Mouse (Mus musculus) liver, postnatal 0 days (tissue): ENCODE measurements around the gene Rps19bp1. TPM values are rescaled to one million over a fixed set of nuclear protein-coding genes. Genes with fewer than 3 reads are reported as not detected.

Experiments
- ATAC-seq: fragments of 200-750 bp; cut with Nextera tagmentation; 2 replicates; pipeline ENCODE4 v1.8.0; 2017; ENCODE audit warnings: mild to moderate bottlenecking, moderate library complexity
- DNase-seq: peaks from one replicate; pipeline ENCODE4 v3.0.0-alpha.2; 2016
- H3K27ac ChIP-seq: fragments of 300-500 bp; sonication (generic); 2 replicates; pipeline ENCODE4 v1.5.1; 2014; ENCODE audit warnings: antibody characterized with exemption, moderate library complexity, mild to moderate bottlenecking, low read depth
- H3K27me3 ChIP-seq: fragments of 300-500 bp; sonication (generic); 2 replicates; pipeline ENCODE4 v1.6.1; 2014; ENCODE audit warnings: low read length, control low read depth, mixed read lengths; ENCODE audit not compliant: insufficient read depth
- H3K36me3 ChIP-seq: fragments of 300-500 bp; sonication (generic); replicated peaks from 2 replicates; pipeline ENCODE4 v1.6.1; 2014; ENCODE audit warnings: mild to moderate bottlenecking, control low read depth, low read length, moderate library complexity, mixed read lengths; ENCODE audit not compliant: insufficient read depth
- H3K4me1 ChIP-seq: fragments of 300-500 bp; sonication (generic); 2 replicates; pipeline ENCODE4 v1.6.1; 2014; ENCODE audit warnings: antibody characterized with exemption, mild to moderate bottlenecking, control low read depth; ENCODE audit not compliant: insufficient read depth
- H3K4me2 ChIP-seq: fragments of 300-500 bp; sonication (generic); 2 replicates; pipeline ENCODE4 v1.6.1; 2014; ENCODE audit warnings: low read depth, mild to moderate bottlenecking, low read length, moderate library complexity, mixed read lengths
- H3K4me3 ChIP-seq: fragments of 300-500 bp; sonication (generic); 2 replicates; pipeline ENCODE4 v1.5.1; 2014; ENCODE audit warnings: low read depth, low read length
- H3K9ac ChIP-seq: fragments of 300-500 bp; sonication (generic); replicated peaks from 2 replicates; pipeline ENCODE4 v1.6.1; 2014; ENCODE audit warnings: mild to moderate bottlenecking, moderate library complexity
- H3K9me3 ChIP-seq: fragments of 300-500 bp; sonication (generic); 2 replicates; pipeline ENCODE4 v1.6.1; 2016; ENCODE audit warnings: mild to moderate bottlenecking, control low read depth, low read length, mixed read lengths
- CTCF ChIP-seq: sonication (generic); IDR thresholded peaks from 2 replicates; pipeline ENCODE4 v1.5.1; 2016; ENCODE audit warnings: antibody characterized with exemption, low read depth
- EP300 ChIP-seq: IDR thresholded peaks from 2 replicates; pipeline ENCODE4 v1.6.1; 2016; ENCODE audit warnings: antibody characterized with exemption, low read depth, mild to moderate bottlenecking
- WGBS: fragments of 180-500 bp; shearing (Covaris S2); extraction: QIAGEN DNeasy Blood & Tissue Kit; methylation state at CpG from one replicate; pipeline ENCODE4 v1.1.7; 2014; ENCODE audit not compliant: insufficient replicate concordance; 5-methylcytosine and 5-hydroxymethylcytosine counted together
- polyA plus RNA-seq: library from polyadenylated mRNA; unstranded; fragments of >200 nt; fragmentation: Nextera tagmentation; extraction: Ambion mirVana; gene quantifications from 2 replicates; pipeline ENCODE4 v1.2.1, GENCODE M21; 2015

Gene Rps19bp1
- polyA plus RNA-seq, 1 experiment from 2014 or later = 27.0 TPM

DNA sequence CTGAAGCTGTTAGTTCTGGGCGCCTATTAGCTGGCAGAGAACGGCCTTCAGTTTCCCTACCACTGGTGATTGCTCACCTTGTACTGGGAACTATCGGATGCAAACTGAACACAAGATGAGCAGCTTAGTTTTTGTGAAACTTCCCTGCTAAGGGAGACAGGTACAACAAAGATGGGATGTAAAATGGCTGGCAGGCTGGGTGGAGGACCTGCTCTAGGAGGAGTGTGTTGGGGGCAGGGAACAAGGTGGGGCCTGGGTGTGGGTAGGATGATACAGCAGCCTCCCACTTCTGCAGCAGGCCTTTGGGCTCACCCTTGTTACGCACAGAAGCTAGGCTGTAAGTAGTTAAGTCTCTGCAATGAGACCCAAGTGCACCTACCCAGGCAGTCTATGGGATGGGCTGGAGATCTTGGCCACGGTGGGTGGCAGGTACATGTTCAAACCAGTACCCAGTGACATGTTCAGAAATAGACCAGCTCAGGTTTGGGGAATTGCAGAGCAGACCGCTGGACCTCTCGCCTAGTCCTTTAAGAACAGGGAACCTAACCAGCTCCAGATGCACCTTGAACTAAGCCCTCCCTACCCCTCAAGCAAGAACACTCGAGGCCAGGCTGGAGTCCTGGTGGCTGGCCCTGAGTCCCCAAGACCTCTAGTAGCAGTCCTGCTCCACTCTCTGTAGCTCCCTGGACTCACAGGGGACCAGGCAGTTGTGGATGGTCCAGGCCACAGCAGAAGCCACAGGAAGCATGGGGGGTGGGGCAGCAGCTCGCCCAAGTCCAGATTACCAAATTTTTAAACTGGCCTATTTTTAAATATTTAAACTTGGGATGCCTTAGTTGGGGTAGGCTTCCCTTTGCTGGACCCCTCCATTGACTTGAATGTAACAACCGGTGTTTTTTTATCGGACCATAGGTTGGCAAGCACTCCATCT lies 5.6 kb downstream of the Rps19bp1 start:
- peak; percentile 76 for DNase-seq
- WGBS = 51% methylated on average over 11 of the region's 11 CpGs
- ATAC-seq = peak; percentile 12
- Histone ChIP-seq H3K4me2 (peak overlapping the region; percentile 99), H3K36me3 (peaks cover 41% of the 10 kb centered on the region), H3K9me3 (no peaks in the 10 kb centered on the region), H3K9ac (peak overlapping the region; percentile 97), H3K4me3 (peak overlapping the region; percentile 83; the same call in 1 of the 2 replicates), H3K27ac (peak overlapping the region; percentile 99), H3K4me1 (peaks cover 54% of the 10 kb centered on the region), H3K27me3 (no peaks in the 10 kb centered on the region)
- TF ChIP-seq EP300 = no peak

DNA sequence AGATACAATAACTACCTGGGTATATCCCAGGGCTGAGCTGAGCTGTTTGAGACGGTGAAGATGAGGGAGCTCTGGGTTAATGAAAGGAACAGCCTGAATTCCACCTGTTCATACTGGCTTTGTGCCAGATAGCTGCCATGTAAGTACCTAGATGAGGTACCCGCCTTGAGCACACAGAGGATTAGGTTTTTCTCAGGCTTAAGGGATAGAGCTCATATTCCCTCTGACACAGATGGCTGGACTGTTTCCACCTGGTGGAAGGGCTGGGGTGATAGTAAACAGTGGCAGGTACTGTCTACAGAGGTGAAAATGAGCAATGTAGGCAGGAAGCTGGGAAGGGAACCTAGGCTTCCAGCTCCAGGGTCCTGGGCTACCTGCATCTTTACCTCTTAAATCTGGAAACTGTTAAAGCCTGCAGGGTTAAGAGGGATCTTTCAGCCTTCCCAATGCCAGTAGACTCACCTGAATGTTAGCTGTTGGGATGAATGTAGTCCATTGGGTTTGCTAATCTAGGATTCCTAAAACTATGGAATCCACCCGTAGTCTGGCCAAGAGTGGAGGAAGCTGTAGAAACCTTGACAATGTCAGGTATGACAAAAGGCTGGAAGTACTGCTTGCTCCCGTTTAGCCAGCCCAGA lies 6.4 kb downstream of the Rps19bp1 start:
- no peak for DNase-seq
- H3K36me3 ChIP-seq = peaks cover 45% of the 10 kb centered on the region

DNA sequence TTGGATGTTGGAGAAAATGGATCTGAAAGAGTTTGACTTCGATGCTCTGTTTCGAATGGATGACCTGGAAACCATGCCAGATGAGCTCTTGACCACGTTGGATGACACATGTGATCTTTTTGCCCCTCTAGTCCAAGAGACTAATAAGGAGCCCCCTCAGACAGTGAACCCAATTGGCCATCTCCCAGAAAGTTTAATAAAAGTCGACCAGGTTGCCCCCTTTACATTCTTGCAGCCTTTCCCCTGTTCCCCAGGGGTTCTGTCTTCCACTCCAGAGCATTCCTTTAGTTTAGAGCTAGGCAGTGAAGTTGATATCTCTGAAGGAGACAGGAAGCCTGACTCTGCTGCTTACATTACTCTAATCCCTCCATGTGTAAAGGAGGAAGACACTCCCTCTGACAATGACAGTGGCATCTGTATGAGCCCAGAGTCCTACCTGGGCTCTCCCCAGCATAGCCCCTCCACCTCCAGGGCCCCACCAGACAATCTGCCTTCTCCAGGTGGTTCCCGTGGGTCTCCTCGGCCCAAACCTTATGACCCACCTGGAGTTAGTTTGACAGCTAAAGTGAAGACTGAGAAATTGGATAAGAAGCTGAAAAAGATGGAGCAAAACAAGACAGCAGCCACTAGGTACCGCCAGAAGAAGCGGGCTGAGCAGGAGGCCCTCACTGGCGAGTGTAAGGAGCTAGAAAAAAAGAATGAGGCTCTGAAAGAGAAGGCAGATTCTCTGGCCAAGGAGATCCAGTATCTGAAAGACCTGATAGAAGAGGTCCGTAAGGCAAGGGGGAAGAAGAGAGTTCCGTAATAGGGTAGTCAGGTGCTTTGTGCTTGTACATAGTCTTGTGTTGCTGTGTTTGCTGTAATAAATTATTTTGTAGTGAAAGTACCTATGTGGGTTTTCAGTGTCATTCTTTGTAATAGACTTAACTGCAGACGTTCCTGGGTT lies 7.2 kb downstream of the Rps19bp1 start:
- Histone ChIP-seq H3K9ac (peak overlapping the region; percentile 97), H3K27me3 (no peaks in the 10 kb centered on the region), H3K27ac (peak overlapping the region; percentile 99), H3K4me2 (peak overlapping the region; percentile 99), H3K36me3 (peaks cover 45% of the 10 kb centered on the region), H3K4me3 (peak overlapping the region; percentile 83), H3K4me1 (peaks cover 51% of the 10 kb centered on the region), H3K9me3 (no peaks in the 10 kb centered on the region)
- DNase-seq (no peak), ATAC-seq (no peak)
- 59% methylated on average over 12 of the region's 12 CpGs for WGBS
- TF ChIP-seq EP300 = no peak
- no peak for TF ChIP-seq CTCF

More for the DNA sequence above, 6.4 kb downstream of the Rps19bp1 start:
- TF ChIP-seq CTCF (no peak), EP300 (no peak)
- Histone ChIP-seq H3K4me2 (peak overlapping the region; percentile 99), H3K9me3 (no peaks in the 10 kb centered on the region), H3K4me3 (peak overlapping the region; percentile 83), H3K9ac (peak overlapping the region; percentile 97), H3K27ac (peak overlapping the region; percentile 99), H3K27me3 (no peaks in the 10 kb centered on the region), H3K4me1 (peaks cover 49% of the 10 kb centered on the region)
- 38% methylated on average over 4 of the region's 4 CpGs for WGBS
- ATAC-seq = no peak

DNA sequence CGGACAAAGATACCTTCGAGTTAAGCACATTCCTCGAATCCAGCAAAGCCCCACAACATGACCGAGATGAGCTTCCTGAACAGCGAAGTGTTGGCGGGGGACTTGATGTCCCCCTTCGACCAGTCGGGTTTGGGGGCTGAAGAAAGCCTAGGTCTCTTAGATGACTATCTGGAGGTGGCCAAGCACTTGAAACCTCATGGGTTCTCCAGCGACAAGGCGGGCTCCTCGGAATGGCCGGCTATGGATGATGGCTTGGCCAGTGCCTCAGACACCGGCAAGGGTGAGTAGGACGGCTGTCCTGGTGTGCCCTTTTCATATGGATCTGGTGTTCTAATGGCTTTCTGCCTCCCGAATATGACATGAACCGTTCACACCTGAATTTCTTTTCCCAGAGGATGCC lies 7.9 kb downstream of the Rps19bp1 start:
- Histone ChIP-seq H3K4me1 (peaks cover 56% of the 10 kb centered on the region), H3K4me2 (peak overlapping the region; percentile 99), H3K9me3 (no peaks in the 10 kb centered on the region), H3K36me3 (peaks cover 48% of the 10 kb centered on the region), H3K27me3 (no peaks in the 10 kb centered on the region), H3K27ac (peak overlapping the region; percentile 99), H3K9ac (peak overlapping the region; percentile 97), H3K4me3 (peak overlapping the region; percentile 83)
- TF ChIP-seq CTCF = no peak
- TF ChIP-seq EP300 = no peak
- DNase-seq (no peak), ATAC-seq (no peak)
- 8% methylated on average over 16 of the region's 16 CpGs for WGBS

DNA sequence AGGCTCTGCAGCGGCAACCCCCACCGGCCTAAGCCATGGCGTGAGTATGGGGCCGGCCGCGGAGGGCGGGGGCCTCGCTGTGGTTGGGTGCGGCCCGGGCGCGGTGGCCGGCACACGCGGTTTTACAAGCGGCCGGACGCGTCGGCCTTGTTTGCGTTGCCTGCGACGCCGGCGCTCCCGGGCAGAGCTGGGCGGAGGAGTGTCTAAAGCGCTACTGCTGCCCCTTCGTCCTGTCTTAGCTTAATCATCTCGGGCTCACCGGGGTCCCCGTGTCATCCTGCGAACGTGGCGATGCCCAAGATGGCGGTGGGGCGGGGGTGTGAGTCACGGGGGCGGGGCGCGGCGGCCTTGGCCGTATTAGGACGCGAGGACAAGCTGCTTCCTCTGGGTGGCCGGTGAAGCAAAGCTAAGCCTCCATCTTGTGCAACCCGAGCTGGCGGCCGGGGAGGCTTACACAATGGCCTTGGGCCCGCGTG lies 8.4 kb downstream of the Rps19bp1 start:
- peak overlapping the region; percentile 97 for H3K9ac ChIP-seq
- TF ChIP-seq EP300 (no peak), CTCF (no peak)
- H3K36me3 ChIP-seq = peaks cover 54% of the 10 kb centered on the region
- DNase-seq (peak; percentile 94), ATAC-seq (peak; percentile 59)
- no peaks in the 10 kb centered on the region for H3K27me3 ChIP-seq
- H3K9me3 ChIP-seq = no peaks in the 10 kb centered on the region
- peaks cover 62% of the 10 kb centered on the region for H3K4me1 ChIP-seq
- H3K4me2 ChIP-seq = peak overlapping the region; percentile 99
- peak overlapping the region; percentile 83 for H3K4me3 ChIP-seq
- H3K27ac ChIP-seq = peak overlapping the region; percentile 99
- WGBS = 3% methylated on average over 45 of the region's 51 CpGs
